Mouse (Mus musculus): ENCODE data around the gene Nup210. TPM values are rescaled to one million over a fixed set of nuclear protein-coding genes. Genes with fewer than 3 reads are reported as not detected.
A peak's percentile ranks its signal among the peaks of the same experiment; 100 is the strongest.

Gene Nup210
- 24.0 and 28.8 TPM in 2 replicates for polyA plus RNA-seq (2016; fragmentation: Nextera tagmentation; extraction: Ambion mirVana)

GRCm38 (mm10) chr6:91116244-91117145 is at the start of gene Nup210:
Gene Nup210 (minus strand): TSS chr6:91116829.
- Histone ChIP-seq H3K4me3 (peak within 1 kb of the TSS; percentile 80), H3K9me3 (peaks cover 5% of the 10 kb centered on the region), H3K4me1 (replicated peaks) (peaks cover 45% of the 10 kb centered on the region), H3K36me3 (0 out of 2 replicates have a peak, but pooled peaks cover 3% of the 10 kb centered on the region), H3K27me3 (ENCODE audit: insufficient read depth, poor library complexity, severe bottlenecking) (peaks cover 19% of the 10 kb centered on the region), H3K27ac (peak within 1 kb of the TSS; percentile 95)
- peak; percentile 90 for DNase-seq (ENCODE audit: low spot score)
- WGBS = under 1% methylated on average over 89 of the region's 93 CpGs

DNA sequence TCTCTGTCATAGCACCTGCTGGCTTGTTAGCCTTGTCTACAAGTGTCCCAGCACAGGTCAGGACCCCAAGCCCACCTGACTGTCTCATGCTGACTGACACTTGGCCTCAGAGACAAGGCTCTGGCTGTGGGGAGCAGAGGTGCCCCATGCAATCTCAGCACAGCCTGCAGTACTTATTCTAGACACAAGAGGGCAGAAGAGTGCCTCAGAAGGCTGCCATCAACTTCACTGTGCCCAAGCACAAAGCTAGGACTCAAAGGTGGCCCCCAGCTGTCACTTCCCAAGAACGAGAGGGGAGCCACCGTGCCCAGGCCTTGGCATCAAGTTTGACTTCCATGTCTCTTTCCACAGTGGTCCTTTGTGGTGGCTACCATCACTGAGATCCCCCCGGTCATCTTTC is 48.6 kb upstream of the Nup210 start:
- Histone ChIP-seq H3K4me3 (no peak overlapping the region), H3K27ac (0 out of 2 replicates have a peak overlapping the region, but pooled peaks have one; percentile 30), H3K36me3 (peaks cover 17% of the 10 kb centered on the region), H3K9me3 (no peaks in the 10 kb centered on the region), H3K27me3 (ENCODE audit: insufficient read depth, poor library complexity, severe bottlenecking) (no peaks in the 10 kb centered on the region), H3K4me1 (replicated peaks) (peaks cover 28% of the 10 kb centered on the region)
- WGBS = 38% methylated on average over 3 of the region's 3 CpGs
- peak; percentile 73 for DNase-seq (ENCODE audit: low spot score)

DNA sequence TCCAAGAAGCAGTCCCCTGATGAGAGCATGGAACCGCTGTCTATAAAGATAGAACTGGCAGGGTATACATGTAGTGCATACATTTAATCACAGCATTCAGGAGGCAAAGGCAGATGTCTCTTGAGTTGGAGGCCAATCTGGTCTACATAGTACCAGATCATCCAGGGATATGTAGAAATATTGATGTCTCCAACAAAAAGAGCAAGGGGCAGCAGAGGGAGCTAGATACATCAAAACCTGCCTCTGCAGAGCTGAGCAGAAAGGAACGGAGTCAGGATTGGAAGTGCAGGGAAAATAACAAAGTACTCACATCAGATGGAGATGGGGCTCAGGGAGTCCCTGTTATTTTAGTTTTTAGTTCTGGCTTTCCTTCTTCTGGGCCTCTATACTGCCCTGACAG is 48.0 kb upstream of the Nup210 start:
- WGBS = 85% methylated on average over 2 of the region's 2 CpGs
- Histone ChIP-seq H3K27ac (no peak overlapping the region), H3K27me3 (ENCODE audit: insufficient read depth, poor library complexity, severe bottlenecking) (no peaks in the 10 kb centered on the region), H3K4me3 (no peak overlapping the region), H3K36me3 (peaks cover 17% of the 10 kb centered on the region), H3K9me3 (no peaks in the 10 kb centered on the region), H3K4me1 (replicated peaks) (peaks cover 32% of the 10 kb centered on the region)
- DNase-seq (ENCODE audit: low spot score) = no peak

GRCm38 (mm10) chr6:91163195-91163911 is 46.7 kb upstream of the Nup210 start:
- peaks cover 45% of the 10 kb centered on the region for H3K4me1 ChIP-seq (replicated peaks)
- H3K36me3 ChIP-seq = peaks cover 17% of the 10 kb centered on the region
- WGBS = 82% methylated on average over 5 of the region's 5 CpGs
- H3K9me3 ChIP-seq = no peaks in the 10 kb centered on the region
- H3K27ac ChIP-seq = 0 out of 2 replicates have a peak overlapping the region, but pooled peaks have one; percentile 30
- no peak overlapping the region for H3K4me3 ChIP-seq
- no peak for DNase-seq (ENCODE audit: low spot score)
- no peaks in the 10 kb centered on the region for H3K27me3 ChIP-seq (ENCODE audit: insufficient read depth, poor library complexity, severe bottlenecking)

- Histone ChIP-seq H3K36me3 (peaks cover 14% of the 10 kb centered on the region), H3K4me1 (replicated peaks) (peaks cover 55% of the 10 kb centered on the region), H3K4me3 (no peak overlapping the region), H3K27ac (no peak overlapping the region), H3K9me3 (no peaks in the 10 kb centered on the region), H3K27me3 (ENCODE audit: insufficient read depth, poor library complexity, severe bottlenecking) (no peaks in the 10 kb centered on the region)
- no peak for DNase-seq (ENCODE audit: low spot score)
- 78% methylated on average over 5 of the region's 5 CpGs for WGBS
Observed at GRCm38 (mm10) chr6:91162314-91162713, 45.7 kb upstream of the Nup210 start.

- 79% methylated on average over 6 of the region's 6 CpGs for WGBS
- Histone ChIP-seq H3K27ac (peak overlapping the region; percentile 45; the same call in 1 of the 2 replicates), H3K9me3 (no peaks in the 10 kb centered on the region)
Observed at GRCm38 (mm10) chr6:91161506-91162235, 45.0 kb upstream of the Nup210 start.

DNA sequence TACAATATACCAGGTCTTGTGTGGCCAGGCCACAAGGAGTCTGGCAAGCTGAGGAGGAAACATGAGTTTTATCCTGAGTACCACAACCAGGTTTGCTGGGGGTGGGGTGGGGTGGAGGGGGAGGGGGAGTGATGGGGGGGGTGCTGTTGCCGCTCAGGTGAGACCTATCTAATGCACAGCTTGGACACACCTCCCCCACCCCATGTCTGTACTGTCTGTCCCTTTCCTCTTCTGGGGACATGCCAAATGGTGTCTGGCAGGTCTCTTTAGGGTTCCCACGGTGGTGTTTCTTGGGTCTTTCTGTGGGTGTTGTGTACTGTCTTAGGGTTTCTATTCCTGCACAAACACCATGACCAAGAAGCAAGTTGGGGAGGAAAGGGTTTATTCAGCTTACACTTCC is 44.3 kb upstream of the Nup210 start:
- 91% methylated on average over 2 of the region's 2 CpGs for WGBS
- Histone ChIP-seq H3K4me1 (replicated peaks) (peaks cover 68% of the 10 kb centered on the region), H3K27ac (peak overlapping the region; percentile 19), H3K4me3 (no peak overlapping the region), H3K36me3 (peaks cover 7% of the 10 kb centered on the region), H3K27me3 (ENCODE audit: insufficient read depth, poor library complexity, severe bottlenecking) (no peaks in the 10 kb centered on the region), H3K9me3 (no peaks in the 10 kb centered on the region)
- no peak for DNase-seq (ENCODE audit: low spot score)

More at GRCm38 (mm10) chr6:91161506-91162235, 45.0 kb upstream of the Nup210 start:
- H3K4me1 ChIP-seq (replicated peaks) = peaks cover 61% of the 10 kb centered on the region
- H3K27me3 ChIP-seq (ENCODE audit: insufficient read depth, poor library complexity, severe bottlenecking) = no peaks in the 10 kb centered on the region
- DNase-seq (ENCODE audit: low spot score) = no peak
- H3K4me3 ChIP-seq = no peak overlapping the region
- peaks cover 12% of the 10 kb centered on the region for H3K36me3 ChIP-seq

- Histone ChIP-seq H3K27ac (peak overlapping the region; percentile 19; the same call in 1 of the 2 replicates), H3K4me1 (replicated peaks) (peaks cover 73% of the 10 kb centered on the region), H3K27me3 (ENCODE audit: insufficient read depth, poor library complexity, severe bottlenecking) (no peaks in the 10 kb centered on the region), H3K9me3 (no peaks in the 10 kb centered on the region), H3K4me3 (no peak overlapping the region), H3K36me3 (peaks cover 6% of the 10 kb centered on the region)
- no peak for DNase-seq (ENCODE audit: low spot score)
- 46% methylated on average over 3 of the region's 3 CpGs for WGBS
Observed at GRCm38 (mm10) chr6:91160399-91160798, 43.8 kb upstream of the Nup210 start.

GRCm38 (mm10) chr6:91159047-91159446 is 42.4 kb upstream of the Nup210 start:
- Histone ChIP-seq H3K36me3 (peaks cover 6% of the 10 kb centered on the region), H3K27ac (peak overlapping the region; percentile 94), H3K4me3 (peak overlapping the region; percentile 14; the same call in 1 of the 2 replicates), H3K4me1 (replicated peaks) (peaks cover 76% of the 10 kb centered on the region), H3K27me3 (ENCODE audit: insufficient read depth, poor library complexity, severe bottlenecking) (no peaks in the 10 kb centered on the region; the same call in 1 of the 2 replicates), H3K9me3 (no peaks in the 10 kb centered on the region)
- WGBS = 87% methylated on average over 9 of the region's 9 CpGs
- no peak for DNase-seq (ENCODE audit: low spot score)

- 48% methylated on average over 6 of the region's 6 CpGs for WGBS
- Histone ChIP-seq H3K9me3 (no peaks in the 10 kb centered on the region), H3K27me3 (ENCODE audit: insufficient read depth, poor library complexity, severe bottlenecking) (no peaks in the 10 kb centered on the region; the same call in 1 of the 2 replicates), H3K27ac (peak overlapping the region; percentile 94), H3K36me3 (peaks cover 6% of the 10 kb centered on the region), H3K4me1 (replicated peaks) (peaks cover 87% of the 10 kb centered on the region), H3K4me3 (peak overlapping the region; percentile 76)
- no peak for DNase-seq (ENCODE audit: low spot score)
Observed at GRCm38 (mm10) chr6:91157237-91157570, 40.6 kb upstream of the Nup210 start.

- Histone ChIP-seq H3K4me1 (replicated peaks) (peaks cover 90% of the 10 kb centered on the region), H3K27me3 (ENCODE audit: insufficient read depth, poor library complexity, severe bottlenecking) (no peaks in the 10 kb centered on the region; the same call in 1 of the 2 replicates), H3K27ac (peak within 1 kb of the TSS; percentile 94), H3K36me3 (peaks cover 6% of the 10 kb centered on the region), H3K9me3 (no peaks in the 10 kb centered on the region), H3K4me3 (peak within 1 kb of the TSS; percentile 76)
- DNase-seq (ENCODE audit: low spot score) = peak; percentile 93
- WGBS = under 1% methylated on average over 42 of the region's 42 CpGs
Observed at GRCm38 (mm10) chr6:91156554-91157236, 40.1 kb upstream of the Nup210 start, which contains the start of gene Hdac11. Gene Hdac11 (plus strand): TSS chr6:91156665.

DNA sequence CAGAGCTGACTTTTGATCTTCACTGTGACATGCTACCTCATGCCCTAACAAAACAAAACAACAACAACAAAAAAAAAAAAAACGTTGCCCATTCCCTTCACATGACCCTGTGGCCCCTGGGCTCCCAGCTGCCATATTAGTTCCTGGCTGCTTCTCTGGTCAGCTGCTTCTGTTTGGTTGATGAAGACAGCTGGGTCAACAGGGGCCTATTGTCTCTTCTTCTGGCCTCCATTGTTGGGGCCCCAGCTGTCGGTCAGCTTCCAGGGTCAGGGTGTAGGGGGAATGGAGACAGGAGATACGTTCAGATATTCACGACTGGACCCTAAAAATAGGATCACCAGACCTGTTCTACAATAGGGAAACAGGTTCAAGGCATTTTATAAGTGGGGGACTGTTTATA is 39.4 kb upstream of the Nup210 start:
- H3K36me3 ChIP-seq = peaks cover 6% of the 10 kb centered on the region
- peak overlapping the region; percentile 76 for H3K4me3 ChIP-seq
- peaks cover 86% of the 10 kb centered on the region for H3K4me1 ChIP-seq (replicated peaks)
- no peak for DNase-seq (ENCODE audit: low spot score)
- no peaks in the 10 kb centered on the region; the same call in 1 of the 2 replicates for H3K27me3 ChIP-seq (ENCODE audit: insufficient read depth, poor library complexity, severe bottlenecking)
- H3K27ac ChIP-seq = peak overlapping the region; percentile 94
- no peaks in the 10 kb centered on the region for H3K9me3 ChIP-seq
- 14% methylated on average over 4 of the region's 4 CpGs for WGBS

Measured in hindbrain, embryonic 10.5 days (tissue).